Mouse (Mus musculus) embryonic facial prominence, embryonic 15.5 days (tissue): Measurements from ENCODE around the gene 5830411N06Rik. TPM values are rescaled to one million over a fixed set of nuclear protein-coding genes. Genes with fewer than 3 reads are reported as not detected.

Experiments
- ATAC-seq: fragments of 200-750 bp; cut with Nextera tagmentation; 2 replicates; pipeline ENCODE4 v1.8.0; 2017; ENCODE audit warnings: low read depth, moderate TSS enrichment; ENCODE audit not compliant: insufficient number of reproducible peaks, low FRiP score, low TSS enrichment
- H3K27ac ChIP-seq: fragments of 300-500 bp; sonication (generic); replicated peaks from 2 replicates; pipeline ENCODE4 v1.5.1; 2015; ENCODE audit warnings: mild to moderate bottlenecking, inconsistent platforms
- H3K27me3 ChIP-seq: fragments of 300-500 bp; sonication (generic); 2 replicates; pipeline ENCODE4 v1.6.1; 2015; ENCODE audit warnings: inconsistent platforms
- H3K36me3 ChIP-seq: fragments of 300-500 bp; sonication (generic); 2 replicates; pipeline ENCODE4 v1.6.1; 2015; ENCODE audit warnings: mild to moderate bottlenecking, inconsistent platforms
- H3K4me1 ChIP-seq: fragments of 300-500 bp; sonication (generic); 2 replicates; pipeline ENCODE4 v1.6.1; 2015; ENCODE audit warnings: inconsistent platforms
- H3K4me2 ChIP-seq: fragments of 300-500 bp; sonication (generic); replicated peaks from 2 replicates; pipeline ENCODE4 v1.6.1; 2015; ENCODE audit warnings: mild to moderate bottlenecking, inconsistent platforms
- H3K4me3 ChIP-seq: fragments of 300-500 bp; sonication (generic); replicated peaks from 2 replicates; pipeline ENCODE4 v1.5.1; 2015; ENCODE audit warnings: mild to moderate bottlenecking, inconsistent platforms
- H3K9ac ChIP-seq: fragments of 300-500 bp; sonication (generic); 2 replicates; pipeline ENCODE4 v1.6.1; 2015; ENCODE audit warnings: inconsistent platforms
- H3K9me3 ChIP-seq: fragments of 300-500 bp; sonication (generic); replicated peaks from 2 replicates; pipeline ENCODE4 v1.6.1; 2016; ENCODE audit warnings: inconsistent platforms
- WGBS: fragments of 180-500 bp; shearing (Covaris S2); methylation state at CpG from one replicate; pipeline ENCODE4 v1.1.7; 2015; 5-methylcytosine and 5-hydroxymethylcytosine counted together
- polyA plus RNA-seq: library from polyadenylated mRNA; unstranded; fragments of >200 nt; fragmentation: Nextera tagmentation; extraction: Ambion mirVana; gene quantifications from 2 replicates; pipeline ENCODE4 v1.2.1, GENCODE M21; 2015

The 5830411N06Rik gene
- polyA plus RNA-seq: not detected in 2 replicates

DNA sequence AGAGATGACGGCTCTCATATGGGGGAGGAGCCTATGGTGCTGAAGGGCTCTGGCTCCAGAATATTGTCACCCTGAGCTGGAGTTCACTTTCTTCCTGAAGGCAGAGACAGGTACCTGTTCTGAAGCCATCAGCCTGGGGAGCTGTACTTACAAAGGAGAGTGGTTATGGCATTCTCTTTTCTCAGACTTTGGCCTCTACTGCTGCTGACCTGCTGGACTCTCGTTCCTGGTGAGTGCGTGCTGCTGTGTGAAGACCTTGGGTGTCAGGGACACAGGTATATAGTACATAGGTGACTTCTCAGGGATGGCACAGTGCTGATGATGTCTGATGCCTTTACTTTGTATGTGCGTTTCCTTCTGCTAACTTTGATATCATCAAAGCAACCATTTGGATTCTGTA, at the start of gene 5830411N06Rik:
TSS of gene 5830411N06Rik (plus strand) at position 69 of the 400 bp plus-strand sequence.
- Histone ChIP-seq H3K36me3 (no peaks in the 10 kb centered on the region), H3K9me3 (no peaks in the 10 kb centered on the region), H3K4me3 (no peak within 1 kb of the TSS), H3K4me2 (no peak within 1 kb of the TSS), H3K27ac (no peak within 1 kb of the TSS), H3K9ac (no peak within 1 kb of the TSS), H3K4me1 (no peaks in the 10 kb centered on the region), H3K27me3 (no peaks in the 10 kb centered on the region)
- 78% methylated on average over 4 of the region's 4 CpGs for WGBS
- no peak for ATAC-seq

DNA sequence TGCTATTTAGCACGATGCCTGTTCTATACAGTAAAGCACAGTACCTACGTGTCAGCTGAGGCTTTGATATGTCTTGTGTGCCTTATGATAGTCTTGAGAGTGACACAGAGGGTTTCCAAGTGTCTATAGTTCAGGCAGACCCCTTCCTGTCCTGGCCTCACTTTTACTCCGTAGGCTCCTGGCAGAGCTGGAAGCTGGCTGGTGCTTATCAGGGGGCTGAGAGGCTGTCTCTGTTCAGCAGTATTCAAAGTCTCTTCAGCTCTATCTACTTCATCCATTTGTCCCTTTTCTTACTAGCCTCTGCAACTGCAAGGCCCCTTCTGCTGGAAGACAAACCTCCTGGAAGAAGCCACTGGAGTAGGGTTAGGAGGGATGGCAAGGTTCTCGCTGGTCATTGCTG, 46.0 kb upstream of the 5830411N06Rik start:
- Histone ChIP-seq H3K4me2 (no peak overlapping the region), H3K27me3 (no peaks in the 10 kb centered on the region), H3K9ac (no peak overlapping the region), H3K27ac (no peak overlapping the region), H3K9me3 (no peaks in the 10 kb centered on the region), H3K4me3 (no peak overlapping the region), H3K36me3 (no peaks in the 10 kb centered on the region), H3K4me1 (no peaks in the 10 kb centered on the region)
- ATAC-seq: no peak
- WGBS: 88% methylated on average over 4 of the region's 4 CpGs

DNA sequence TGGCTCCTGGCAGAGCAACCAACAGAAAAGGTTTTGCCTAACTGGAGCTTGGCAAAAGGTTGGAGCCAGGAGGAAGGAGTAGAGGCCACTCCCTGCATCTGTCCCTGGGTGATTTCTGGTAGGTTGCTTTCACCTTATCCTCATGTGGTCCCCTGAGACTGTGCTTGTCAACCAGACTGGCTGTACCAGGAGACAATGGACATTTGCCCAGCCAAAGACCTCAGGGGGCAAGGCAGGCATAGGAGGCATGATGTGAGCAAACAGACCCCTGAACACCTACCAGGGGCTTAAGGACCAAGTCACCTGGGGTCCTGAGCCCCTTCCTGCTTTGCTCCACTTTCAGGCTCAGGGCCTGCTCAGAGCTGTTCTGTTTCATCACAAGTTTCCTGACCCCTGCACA, 41.2 kb upstream of the 5830411N06Rik start, which contains the start of gene Olfr524:
TSS of gene Olfr524 (minus strand) at position 101 of the 400 bp plus-strand sequence.
- no peak within 1 kb of the TSS for H3K4me3 ChIP-seq
- no peaks in the 10 kb centered on the region for H3K27me3 ChIP-seq
- no peaks in the 10 kb centered on the region for H3K36me3 ChIP-seq
- H3K9me3 ChIP-seq: no peaks in the 10 kb centered on the region
- no peak for ATAC-seq
- H3K9ac ChIP-seq: no peak within 1 kb of the TSS
- no peak within 1 kb of the TSS for H3K27ac ChIP-seq
- H3K4me1 ChIP-seq: no peaks in the 10 kb centered on the region
- H3K4me2 ChIP-seq: no peak within 1 kb of the TSS

DNA sequence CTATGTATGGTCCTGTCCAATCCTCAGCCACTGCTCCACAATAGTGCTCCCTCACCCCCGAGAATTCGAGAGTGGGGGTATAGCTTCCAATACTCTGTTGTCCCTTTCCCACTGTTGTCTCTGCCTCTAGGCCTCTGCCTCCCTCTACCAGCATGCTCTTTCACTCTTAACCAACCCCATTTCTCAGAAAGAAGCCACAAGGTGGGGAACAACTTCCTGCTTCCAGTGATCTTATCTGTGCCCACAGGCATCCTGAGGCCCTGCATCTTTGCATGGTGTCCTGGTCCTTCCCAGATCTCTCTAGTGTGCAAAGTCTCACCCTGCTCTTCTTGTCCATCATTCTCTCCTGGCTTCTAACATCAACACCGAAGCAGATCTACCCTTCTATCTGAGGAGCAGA, 40.2 kb upstream of the 5830411N06Rik start:
- no peak overlapping the region for H3K4me3 ChIP-seq
- no peaks in the 10 kb centered on the region; the same call in 1 of the 2 replicates for H3K27me3 ChIP-seq
- H3K4me1 ChIP-seq: no peaks in the 10 kb centered on the region
- no peaks in the 10 kb centered on the region for H3K36me3 ChIP-seq
- no peak overlapping the region for H3K9ac ChIP-seq
- no peaks in the 10 kb centered on the region for H3K9me3 ChIP-seq
- WGBS: 85% methylated on average over 3 of the region's 3 CpGs
- no peak overlapping the region for H3K27ac ChIP-seq
- H3K4me2 ChIP-seq: no peak overlapping the region
- ATAC-seq: no peak

DNA sequence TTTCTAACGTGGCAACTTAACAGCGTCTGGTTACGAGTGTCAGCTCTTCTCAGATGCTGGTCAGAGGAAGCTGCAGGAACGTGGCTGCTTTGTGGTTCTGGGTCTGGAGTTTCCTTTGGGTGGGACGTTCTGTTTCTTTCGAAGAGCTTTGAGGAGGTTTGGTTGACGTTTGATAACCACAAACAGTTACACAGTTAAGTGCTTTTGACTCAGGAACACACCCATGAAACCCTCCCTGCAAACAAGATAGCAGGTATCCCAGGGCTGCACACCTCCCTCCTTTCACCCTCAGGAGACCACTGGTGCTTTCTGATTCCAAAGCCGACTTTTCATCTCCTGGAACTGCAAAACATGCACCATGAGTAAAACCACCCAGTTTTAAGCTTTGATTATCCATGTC, 38.9 kb upstream of the 5830411N06Rik start:
- no peak for ATAC-seq
- 65% methylated on average over 8 of the region's 8 CpGs for WGBS
- no peaks in the 10 kb centered on the region for H3K4me1 ChIP-seq
- no peaks in the 10 kb centered on the region; the same call in 1 of the 2 replicates for H3K27me3 ChIP-seq
- no peaks in the 10 kb centered on the region for H3K9me3 ChIP-seq
- no peak overlapping the region for H3K27ac ChIP-seq
- no peak overlapping the region for H3K9ac ChIP-seq
- H3K36me3 ChIP-seq: no peaks in the 10 kb centered on the region
- H3K4me2 ChIP-seq: no peak overlapping the region
- no peak overlapping the region for H3K4me3 ChIP-seq

DNA sequence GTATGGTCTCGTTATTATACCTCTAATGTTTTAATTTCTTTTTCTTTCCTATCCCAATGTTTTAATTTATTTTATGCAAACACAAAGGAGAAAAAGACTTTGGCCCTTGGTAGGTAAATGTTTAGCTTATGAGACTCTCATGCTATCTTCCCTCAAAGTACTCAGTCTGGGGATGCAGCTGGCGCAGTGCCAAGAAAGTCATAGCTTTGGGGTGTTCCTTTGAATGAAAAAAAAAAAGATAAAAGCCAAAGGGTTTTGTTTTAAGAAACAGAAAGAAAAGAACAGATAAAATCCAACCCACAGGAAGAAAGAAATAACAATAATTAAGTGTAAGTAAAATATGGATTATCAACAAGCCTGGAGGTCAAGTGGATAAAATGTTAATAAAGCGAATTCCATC, 38.4 kb upstream of the 5830411N06Rik start:
- ATAC-seq: no peak
- no peaks in the 10 kb centered on the region for H3K9me3 ChIP-seq
- WGBS: 69% methylated on average over 3 of the region's 3 CpGs

DNA sequence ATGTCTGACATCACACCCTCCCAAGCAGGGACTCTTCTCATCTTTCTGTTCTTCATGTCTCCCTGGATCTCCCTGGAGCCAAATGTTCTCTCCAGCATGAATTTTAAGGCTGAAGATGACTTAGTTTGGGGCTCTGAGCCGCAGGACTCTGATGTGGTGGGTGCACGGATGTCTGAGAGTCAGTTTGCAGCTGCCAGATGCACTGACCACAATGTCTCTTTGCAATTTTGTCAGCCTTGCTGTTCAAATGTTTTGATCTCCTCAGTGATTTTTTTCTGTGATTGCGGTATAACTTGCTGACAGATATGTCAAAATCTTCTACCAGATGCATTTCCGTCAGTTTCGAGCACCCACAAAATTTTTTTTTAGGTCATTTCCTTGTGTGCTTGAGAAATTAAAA, 33.2 kb upstream of the 5830411N06Rik start:
- no peak overlapping the region for H3K27ac ChIP-seq
- no peaks in the 10 kb centered on the region for H3K4me1 ChIP-seq
- no peak for ATAC-seq
- no peak overlapping the region for H3K9ac ChIP-seq
- no peaks in the 10 kb centered on the region for H3K36me3 ChIP-seq
- H3K4me3 ChIP-seq: no peak overlapping the region
- no peaks in the 10 kb centered on the region for H3K9me3 ChIP-seq
- H3K27me3 ChIP-seq: no peaks in the 10 kb centered on the region; the same call in 1 of the 2 replicates
- no peak overlapping the region for H3K4me2 ChIP-seq
- 54% methylated on average over 5 of the region's 5 CpGs for WGBS

More for the DNA sequence above, 38.4 kb upstream of the 5830411N06Rik start:
- Histone ChIP-seq H3K4me2 (no peak overlapping the region), H3K27ac (no peak overlapping the region), H3K4me3 (no peak overlapping the region), H3K9ac (no peak overlapping the region), H3K4me1 (no peaks in the 10 kb centered on the region), H3K36me3 (no peaks in the 10 kb centered on the region), H3K27me3 (no peaks in the 10 kb centered on the region; the same call in 1 of the 2 replicates)

DNA sequence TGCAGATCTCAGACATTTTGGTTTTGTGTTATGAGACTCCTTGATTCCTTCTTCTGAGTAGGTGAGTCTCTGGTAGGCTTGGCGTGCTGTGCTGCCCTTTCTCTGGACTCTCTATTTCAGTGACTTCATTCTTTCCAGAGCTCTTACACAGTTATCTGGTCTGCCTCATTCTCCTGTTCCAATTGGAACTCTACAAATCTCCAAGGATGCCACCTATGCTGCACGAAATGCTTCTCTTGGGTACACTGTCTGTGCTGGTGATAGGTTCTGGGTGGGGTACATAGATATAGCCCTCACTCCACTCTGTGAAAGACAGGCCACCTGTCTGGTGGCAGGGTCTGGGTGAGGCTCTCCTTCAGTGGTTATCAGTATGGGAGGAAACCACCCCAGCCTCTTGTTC, 29.1 kb upstream of the 5830411N06Rik start, which contains the start of gene Cd163l1:
TSS of gene Cd163l1 (plus strand) at position 301 of the 400 bp plus-strand sequence.
- H3K27me3 ChIP-seq: no peaks in the 10 kb centered on the region; the same call in 1 of the 2 replicates
- H3K4me1 ChIP-seq: no peaks in the 10 kb centered on the region
- no peaks in the 10 kb centered on the region for H3K9me3 ChIP-seq
- no peak within 1 kb of the TSS for H3K4me3 ChIP-seq
- ATAC-seq: no peak
- no peak within 1 kb of the TSS for H3K27ac ChIP-seq
- no peak within 1 kb of the TSS for H3K4me2 ChIP-seq
- WGBS: 82% methylated on average over 2 of the region's 2 CpGs
- no peaks in the 10 kb centered on the region for H3K36me3 ChIP-seq
- no peak within 1 kb of the TSS for H3K9ac ChIP-seq

DNA sequence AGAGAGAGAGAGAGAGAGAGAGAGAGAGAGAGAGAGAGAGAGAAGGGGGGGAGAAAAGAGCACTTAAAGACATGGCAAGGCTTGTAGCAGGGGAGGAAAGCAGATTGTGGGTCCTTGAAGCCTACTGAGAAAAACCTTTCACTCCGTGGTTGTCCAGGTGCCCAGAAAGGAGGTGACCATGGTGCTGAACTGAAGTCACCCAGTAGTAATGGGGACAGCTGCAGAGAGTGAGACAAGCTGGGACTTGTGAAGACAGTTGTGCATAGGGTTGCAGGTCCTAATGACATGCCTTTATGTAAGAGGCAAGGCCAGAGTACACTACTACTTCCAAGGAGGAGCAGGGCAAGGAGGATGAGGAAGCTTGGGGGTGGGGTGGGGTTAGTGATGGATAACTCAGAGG, 27.8 kb upstream of the 5830411N06Rik start:
- WGBS: 8% methylated on average over 1 of the region's 1 CpGs
- Histone ChIP-seq H3K4me2 (no peak overlapping the region), H3K27me3 (no peaks in the 10 kb centered on the region; the same call in 1 of the 2 replicates), H3K27ac (no peak overlapping the region), H3K4me1 (no peaks in the 10 kb centered on the region), H3K36me3 (no peaks in the 10 kb centered on the region), H3K4me3 (no peak overlapping the region), H3K9me3 (no peaks in the 10 kb centered on the region), H3K9ac (no peak overlapping the region)
- ATAC-seq: no peak

DNA sequence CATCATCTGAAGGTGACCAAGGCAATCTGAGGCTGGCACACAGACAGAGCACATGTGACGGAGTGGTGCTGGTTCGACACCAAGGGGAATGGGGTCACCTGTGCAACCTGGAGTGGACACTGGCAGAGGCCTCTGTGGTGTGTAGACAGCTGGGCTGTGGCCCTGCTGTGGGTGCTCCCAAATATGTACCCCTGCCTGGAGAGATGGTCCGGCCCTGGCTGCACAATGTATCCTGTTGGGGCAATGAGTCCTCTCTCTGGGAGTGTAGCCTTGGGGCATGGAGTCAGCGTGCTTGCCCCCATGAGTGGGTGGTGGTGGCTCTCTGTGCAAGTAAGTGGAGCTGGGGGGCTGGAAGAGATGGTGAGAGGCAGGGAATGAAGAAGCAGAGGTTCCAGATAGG, 26.7 kb upstream of the 5830411N06Rik start:
- H3K4me1 ChIP-seq: no peaks in the 10 kb centered on the region
- H3K36me3 ChIP-seq: no peaks in the 10 kb centered on the region
- no peak overlapping the region for H3K9ac ChIP-seq
- no peaks in the 10 kb centered on the region for H3K9me3 ChIP-seq
- no peak overlapping the region for H3K4me2 ChIP-seq
- H3K27ac ChIP-seq: no peak overlapping the region
- no peak for ATAC-seq
- WGBS: 74% methylated on average over 4 of the region's 4 CpGs
- H3K27me3 ChIP-seq: no peaks in the 10 kb centered on the region; the same call in 1 of the 2 replicates
- H3K4me3 ChIP-seq: no peak overlapping the region

DNA sequence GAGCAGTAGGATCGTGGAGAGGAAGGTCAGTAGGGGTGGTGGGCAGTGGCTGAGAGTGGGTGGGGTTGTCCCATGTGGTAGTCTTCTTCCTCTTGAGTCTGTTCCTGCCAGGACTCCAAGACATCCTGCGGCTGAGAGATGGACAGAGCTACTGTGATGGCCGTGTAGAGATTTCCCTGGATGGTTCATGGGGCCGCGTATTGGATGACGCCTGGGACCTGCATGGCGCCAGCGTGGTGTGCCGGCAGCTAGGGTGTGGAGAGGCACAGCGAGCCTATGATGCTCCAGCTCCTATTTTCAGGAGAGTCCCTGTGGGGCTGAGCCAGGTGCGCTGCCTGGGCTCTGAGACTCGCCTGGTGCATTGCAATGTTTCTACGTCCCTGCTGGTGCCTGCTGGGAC, 22.9 kb upstream of the 5830411N06Rik start:
- no peaks in the 10 kb centered on the region for H3K4me1 ChIP-seq
- no peak overlapping the region for H3K27ac ChIP-seq
- ATAC-seq: no peak
- H3K36me3 ChIP-seq: no peaks in the 10 kb centered on the region
- H3K4me2 ChIP-seq: no peak overlapping the region
- H3K9ac ChIP-seq: no peak overlapping the region
- no peaks in the 10 kb centered on the region for H3K9me3 ChIP-seq
- 83% methylated on average over 13 of the region's 13 CpGs for WGBS
- H3K4me3 ChIP-seq: no peak overlapping the region
- no peaks in the 10 kb centered on the region for H3K27me3 ChIP-seq

DNA sequence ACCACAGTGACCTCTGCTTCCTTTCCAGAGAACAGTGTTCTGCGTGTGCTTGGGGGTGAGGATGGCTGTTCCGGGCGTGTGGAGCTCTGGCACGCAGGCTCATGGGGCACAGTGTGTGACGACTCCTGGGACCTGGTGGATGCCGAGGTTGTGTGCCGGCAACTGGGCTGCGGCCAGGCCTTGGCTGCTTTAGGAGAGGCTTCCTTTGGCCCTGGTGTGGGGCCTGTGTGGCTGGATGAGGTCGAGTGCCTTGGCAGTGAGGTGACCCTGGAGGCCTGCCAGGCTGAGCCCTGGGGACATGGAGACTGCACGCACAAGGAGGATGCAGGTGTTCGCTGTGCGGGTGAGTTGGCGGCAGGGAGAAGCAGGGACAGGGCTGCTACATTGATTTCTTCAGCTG, 18.6 kb upstream of the 5830411N06Rik start:
- Histone ChIP-seq H3K9me3 (no peaks in the 10 kb centered on the region), H3K27me3 (no peaks in the 10 kb centered on the region), H3K27ac (no peak overlapping the region), H3K4me1 (no peaks in the 10 kb centered on the region), H3K4me2 (no peak overlapping the region), H3K9ac (no peak overlapping the region), H3K36me3 (no peaks in the 10 kb centered on the region), H3K4me3 (no peak overlapping the region)
- WGBS: 83% methylated on average over 13 of the region's 13 CpGs
- ATAC-seq: 0 out of 2 replicates have a peak, but pooled peaks have one; percentile 24
